Mouse (Mus musculus) bone marrow macrophage, adult 2 months (primary cell): ENCODE measurements around the gene Bckdk.

Experiments
- CTCF ChIP-seq: IDR thresholded peaks from 2 replicates; pipeline ENCODE4 v1.5.1; 2012; ENCODE audit warnings: low read depth, mild to moderate bottlenecking, low read length, moderate library complexity
- POLR2A ChIP-seq: IDR thresholded peaks from 2 replicates; pipeline ENCODE4 v1.6.1; 2012; ENCODE audit warnings: mild to moderate bottlenecking, low read depth, low read length, borderline replicate concordance

GRCm38 (mm10) chr7:127934075-127934474 lies 30.2 kb downstream of the Bckdk start:
- no peak for TF ChIP-seq CTCF
- no peak for TF ChIP-seq POLR2A
